Mouse (Mus musculus) embryonic fibroblast, embryonic 13.5 days (primary cell): Measurements from ENCODE around the gene Csf2rb2.

ENCODE experiments used
- CTCF ChIP-seq: IDR thresholded peaks from 2 replicates; pipeline ENCODE4 v1.5.1; 2011; ENCODE audit warnings: mild to moderate bottlenecking, control low read depth, low read length, moderate library complexity, borderline replicate concordance; ENCODE audit not compliant: insufficient read depth
- POLR2A ChIP-seq: IDR thresholded peaks from 2 replicates; pipeline ENCODE4 v1.6.1; 2011; ENCODE audit warnings: low read depth, mild to moderate bottlenecking, control low read depth, low read length, moderate library complexity

DNA sequence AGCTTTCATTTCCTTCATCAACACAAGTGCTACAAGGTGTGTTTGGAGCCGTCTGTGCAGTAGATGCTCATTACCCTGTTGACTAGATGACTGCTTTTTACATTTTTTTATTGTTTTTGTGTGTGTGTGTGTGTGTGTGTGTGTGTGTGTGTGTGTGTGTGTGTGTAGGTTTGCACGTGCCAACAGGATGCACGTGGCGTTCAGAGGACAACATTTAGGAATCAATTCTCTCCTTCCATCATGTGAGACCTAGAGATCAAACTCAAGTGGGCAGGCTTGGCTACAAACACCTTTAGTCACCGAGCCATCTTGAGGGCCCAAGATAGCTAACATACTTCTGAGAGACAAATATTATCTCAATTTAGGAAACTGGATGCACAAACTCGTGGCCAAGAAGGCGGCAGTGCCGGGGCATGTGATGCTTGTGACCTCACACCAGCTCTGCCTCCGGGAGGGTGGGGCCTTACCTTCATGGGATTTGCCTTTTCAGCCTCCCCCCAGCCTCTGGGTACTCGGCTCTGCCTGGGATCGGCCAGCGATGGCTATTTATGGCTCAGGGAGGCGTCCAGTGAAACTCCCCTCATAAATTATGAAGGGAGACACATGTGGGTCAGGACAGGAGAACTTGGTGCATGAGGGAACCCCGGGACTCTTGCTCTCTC lies 65.4 kb downstream of the Csf2rb2 start:
- no peak for TF ChIP-seq CTCF
- no peak for TF ChIP-seq POLR2A
